ENCODE assay signal across 14 mouse cellular contexts in genomic region chr8:46832399-46832798, GRCm38 (mm10).
"Had no signal": no experiment of that assay in that cellular context is flagged by ENCODE, and none has a peak within 500 bp of the region (broad histone marks: within the 10 kb centered on the region; RNA-seq: fewer than 3 reads in every experiment).

No protein-coding gene starts in this region.

- H3K4me2 ChIP-seq: limb, embryonic 13.5 days; liver, embryonic 15.5 days; lung, embryonic 14.5 days; midbrain, embryonic 11.5 days; neural tube, embryonic 13.5 days had no signal

- H3K4me3 ChIP-seq: layer of hippocampus, adult 2 months; limb, embryonic 13.5 days; liver, embryonic 15.5 days; neural tube, embryonic 13.5 days had no signal

- H3K36me3 ChIP-seq: neural tube, embryonic 13.5 days had no signal

- ATAC-seq: midbrain, embryonic 16.5 days had no signal

- H3K4me1 ChIP-seq: neural tube, embryonic 13.5 days had no signal

- H3K9ac ChIP-seq: limb, embryonic 13.5 days; liver, embryonic 15.5 days; lung, embryonic 14.5 days; neural tube, embryonic 13.5 days had no signal

- DNase-seq: kidney, postnatal 10 days; kidney, postnatal 4 days; left cerebral cortex, postnatal 4 days; lung, embryonic 14.5 days; lung, postnatal 10 days; lung, postnatal 4 days; right cerebral cortex, postnatal 25 days; thymus, postnatal 36 days had no signal

- H3K9me3 ChIP-seq: limb, embryonic 13.5 days; liver, embryonic 15.5 days; neural tube, embryonic 13.5 days had no signal

- H3K27ac ChIP-seq: layer of hippocampus, adult 2 months; limb, embryonic 13.5 days; liver, embryonic 15.5 days; neural tube, embryonic 13.5 days had no signal

- H3K27me3 ChIP-seq: limb, embryonic 13.5 days; liver, embryonic 15.5 days; neural tube, embryonic 13.5 days had no signal
